Mouse (Mus musculus): ENCODE data around the gene Lpin3. TPM values are rescaled to one million over a fixed set of nuclear protein-coding genes. Genes with fewer than 3 reads are reported as not detected.

Gene Lpin3
- polyA plus RNA-seq, 1 experiment from 2014 or later: 2.5 TPM

GRCm38 (mm10) chr2:160916714-160917113, 36.2 kb downstream of the Lpin3 start:
- ATAC-seq (ENCODE audit: insufficient read depth): no peak
- no peak overlapping the region for H3K4me2 ChIP-seq
- H3K36me3 ChIP-seq (ENCODE audit: insufficient read depth): no peaks in the 10 kb centered on the region
- H3K9ac ChIP-seq: no peak overlapping the region
- no peak overlapping the region for H3K4me3 ChIP-seq (ENCODE audit: low read depth, low read length)
- DNase-seq: no peak
- WGBS: 80% methylated on average over 8 of the region's 8 CpGs
- H3K27me3 ChIP-seq (ENCODE audit: insufficient read depth, low read length): peaks cover 11% of the 10 kb centered on the region
- H3K9me3 ChIP-seq (ENCODE audit: low read depth, low read length): no peaks in the 10 kb centered on the region
- TF ChIP-seq CTCF (IDR thresholded peaks at IDR 0.05; ENCODE audit: low read depth): no peak
- no peak overlapping the region for H3K27ac ChIP-seq (ENCODE audit: low read depth)
- 0 out of 2 replicates have a peak, but pooled peaks cover 4% of the 10 kb centered on the region for H3K4me1 ChIP-seq (ENCODE audit: insufficient read depth)

- H3K9me3 ChIP-seq (ENCODE audit: low read depth, low read length): no peaks in the 10 kb centered on the region
- WGBS: 92% methylated on average over 3 of the region's 3 CpGs
Observed at GRCm38 (mm10) chr2:160917313-160917712, 36.8 kb downstream of the Lpin3 start.

GRCm38 (mm10) chr2:160918154-160918929, 37.9 kb downstream of the Lpin3 start:
- Histone ChIP-seq H3K4me1 (ENCODE audit: insufficient read depth) (0 out of 2 replicates have a peak, but pooled peaks cover 4% of the 10 kb centered on the region), H3K4me2 (no peak overlapping the region), H3K36me3 (ENCODE audit: insufficient read depth) (no peaks in the 10 kb centered on the region), H3K27me3 (ENCODE audit: insufficient read depth, low read length) (no peaks in the 10 kb centered on the region), H3K9ac (no peak overlapping the region), H3K4me3 (ENCODE audit: low read depth, low read length) (no peak overlapping the region), H3K27ac (ENCODE audit: low read depth) (no peak overlapping the region), H3K9me3 (ENCODE audit: low read depth, low read length) (no peaks in the 10 kb centered on the region)
- WGBS: 62% methylated on average over 8 of the region's 8 CpGs
- ATAC-seq (ENCODE audit: insufficient read depth): no peak
- TF ChIP-seq CTCF (IDR thresholded peaks at IDR 0.05; ENCODE audit: low read depth): no peak
- no peak for DNase-seq

More at GRCm38 (mm10) chr2:160917313-160917712, 36.8 kb downstream of the Lpin3 start:
- Histone ChIP-seq H3K4me2 (no peak overlapping the region), H3K4me3 (ENCODE audit: low read depth, low read length) (no peak overlapping the region), H3K27me3 (ENCODE audit: insufficient read depth, low read length) (peaks cover 5% of the 10 kb centered on the region), H3K9ac (no peak overlapping the region), H3K4me1 (ENCODE audit: insufficient read depth) (0 out of 2 replicates have a peak, but pooled peaks cover 4% of the 10 kb centered on the region), H3K36me3 (ENCODE audit: insufficient read depth) (no peaks in the 10 kb centered on the region), H3K27ac (ENCODE audit: low read depth) (no peak overlapping the region)
- no peak for DNase-seq
- no peak for TF ChIP-seq CTCF (IDR thresholded peaks at IDR 0.05; ENCODE audit: low read depth)
- ATAC-seq (ENCODE audit: insufficient read depth): no peak

- 48% methylated on average over 2 of the region's 2 CpGs for WGBS
- TF ChIP-seq CTCF (IDR thresholded peaks at IDR 0.05; ENCODE audit: low read depth): no peak
- no peak overlapping the region for H3K4me2 ChIP-seq
- H3K9me3 ChIP-seq (ENCODE audit: low read depth, low read length): no peaks in the 10 kb centered on the region
- H3K9ac ChIP-seq: no peak overlapping the region
- DNase-seq (no peak), ATAC-seq (ENCODE audit: insufficient read depth) (no peak)
- no peak overlapping the region for H3K27ac ChIP-seq (ENCODE audit: low read depth)
- H3K27me3 ChIP-seq (ENCODE audit: insufficient read depth, low read length): no peaks in the 10 kb centered on the region
- no peak overlapping the region for H3K4me3 ChIP-seq (ENCODE audit: low read depth, low read length)
- H3K36me3 ChIP-seq (ENCODE audit: insufficient read depth): no peaks in the 10 kb centered on the region
- H3K4me1 ChIP-seq (ENCODE audit: insufficient read depth): 0 out of 2 replicates have a peak, but pooled peaks cover 4% of the 10 kb centered on the region
Observed at GRCm38 (mm10) chr2:160918930-160919215, 38.4 kb downstream of the Lpin3 start.

- WGBS: 31% methylated on average over 7 of the region's 7 CpGs
- no peaks in the 10 kb centered on the region for H3K27me3 ChIP-seq (ENCODE audit: insufficient read depth, low read length)
- H3K4me1 ChIP-seq (ENCODE audit: insufficient read depth): no peaks in the 10 kb centered on the region
- ATAC-seq (ENCODE audit: insufficient read depth) (peak; percentile 72), DNase-seq (peak; percentile 46)
- no peaks in the 10 kb centered on the region for H3K36me3 ChIP-seq (ENCODE audit: insufficient read depth)
- H3K9ac ChIP-seq: no peak overlapping the region
- no peaks in the 10 kb centered on the region for H3K9me3 ChIP-seq (ENCODE audit: low read depth, low read length)
- peak overlapping the region; percentile 31 for H3K4me2 ChIP-seq
- H3K4me3 ChIP-seq (ENCODE audit: low read depth, low read length): no peak overlapping the region
- no peak overlapping the region for H3K27ac ChIP-seq (ENCODE audit: low read depth)
- TF ChIP-seq CTCF (IDR thresholded peaks at IDR 0.05; ENCODE audit: low read depth): no peak
Observed at GRCm38 (mm10) chr2:160921285-160921684, 40.8 kb downstream of the Lpin3 start.

GRCm38 (mm10) chr2:160925203-160925602, 44.7 kb downstream of the Lpin3 start:
- Histone ChIP-seq H3K4me2 (no peak overlapping the region), H3K36me3 (ENCODE audit: insufficient read depth) (no peaks in the 10 kb centered on the region), H3K4me3 (ENCODE audit: low read depth, low read length) (no peak overlapping the region), H3K9ac (no peak overlapping the region), H3K4me1 (ENCODE audit: insufficient read depth) (no peaks in the 10 kb centered on the region), H3K27me3 (ENCODE audit: insufficient read depth, low read length) (no peaks in the 10 kb centered on the region), H3K9me3 (ENCODE audit: low read depth, low read length) (no peaks in the 10 kb centered on the region), H3K27ac (ENCODE audit: low read depth) (no peak overlapping the region)
- ATAC-seq (ENCODE audit: insufficient read depth) (no peak), DNase-seq (peak; percentile 23)
- no peak for TF ChIP-seq CTCF (IDR thresholded peaks at IDR 0.05; ENCODE audit: low read depth)
- WGBS: 65% methylated on average over 9 of the region's 9 CpGs

GRCm38 (mm10) chr2:160931378-160931777, 50.9 kb downstream of the Lpin3 start:
- Histone ChIP-seq H3K36me3 (ENCODE audit: insufficient read depth) (no peaks in the 10 kb centered on the region), H3K27ac (ENCODE audit: low read depth) (no peak overlapping the region), H3K27me3 (ENCODE audit: insufficient read depth, low read length) (no peaks in the 10 kb centered on the region), H3K4me3 (ENCODE audit: low read depth, low read length) (no peak overlapping the region), H3K9me3 (ENCODE audit: low read depth, low read length) (no peaks in the 10 kb centered on the region), H3K4me2 (no peak overlapping the region), H3K9ac (no peak overlapping the region), H3K4me1 (ENCODE audit: insufficient read depth) (no peaks in the 10 kb centered on the region)
- ATAC-seq (ENCODE audit: insufficient read depth): no peak
- DNase-seq: no peak
- no peak for TF ChIP-seq CTCF (IDR thresholded peaks at IDR 0.05; ENCODE audit: low read depth)
- WGBS: 92% methylated on average over 5 of the region's 5 CpGs
